Mouse (Mus musculus) lung, postnatal 10 days (tissue): Measurements from ENCODE around the gene Ssh1.

Experiments used
- DNase-seq: peaks from one replicate; pipeline ENCODE4 v3.0.0; 2021

The Ssh1 gene

GRCm38 (mm10) chr5:113992339-113992831, 1.3 kb downstream of the Ssh1 start:
- peak; percentile 79 for DNase-seq

GRCm38 (mm10) chr5:113991141-113991540, 2.6 kb downstream of the Ssh1 start:
- no peak for DNase-seq

- peak; percentile 48 for DNase-seq
These were observed 3.1 kb downstream of the Ssh1 start for GRCm38 (mm10) chr5:113990593-113990992.

DNA sequence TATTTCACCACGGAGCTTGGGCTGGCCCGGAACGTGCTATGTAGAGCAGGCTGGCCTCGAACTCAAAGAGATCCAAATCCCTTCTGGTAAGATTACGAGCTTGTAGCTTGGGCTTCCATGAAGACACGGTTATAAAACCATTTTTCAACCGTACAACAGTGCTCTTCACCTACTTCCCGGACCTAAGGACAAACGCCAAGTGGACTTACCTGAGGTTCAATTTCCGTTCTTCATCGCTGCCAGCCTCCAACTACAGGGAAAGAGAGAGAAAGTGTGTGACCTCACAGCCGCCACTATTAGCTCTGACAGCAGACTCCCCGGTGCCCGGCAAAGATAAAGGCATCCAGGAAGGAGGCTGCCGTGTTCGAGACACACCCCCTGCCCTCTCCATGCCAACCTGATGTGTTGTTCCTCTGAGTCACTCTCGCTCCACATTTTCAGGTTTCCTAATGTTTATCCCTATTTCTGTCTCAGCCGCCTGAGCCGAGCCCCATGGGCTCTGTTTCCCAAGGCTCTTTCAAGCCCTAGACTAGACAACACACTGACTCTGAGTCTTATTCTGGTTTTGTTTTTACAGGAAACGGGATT, 4.2 kb downstream of the Ssh1 start:
- DNase-seq, result peak; percentile 55

DNA sequence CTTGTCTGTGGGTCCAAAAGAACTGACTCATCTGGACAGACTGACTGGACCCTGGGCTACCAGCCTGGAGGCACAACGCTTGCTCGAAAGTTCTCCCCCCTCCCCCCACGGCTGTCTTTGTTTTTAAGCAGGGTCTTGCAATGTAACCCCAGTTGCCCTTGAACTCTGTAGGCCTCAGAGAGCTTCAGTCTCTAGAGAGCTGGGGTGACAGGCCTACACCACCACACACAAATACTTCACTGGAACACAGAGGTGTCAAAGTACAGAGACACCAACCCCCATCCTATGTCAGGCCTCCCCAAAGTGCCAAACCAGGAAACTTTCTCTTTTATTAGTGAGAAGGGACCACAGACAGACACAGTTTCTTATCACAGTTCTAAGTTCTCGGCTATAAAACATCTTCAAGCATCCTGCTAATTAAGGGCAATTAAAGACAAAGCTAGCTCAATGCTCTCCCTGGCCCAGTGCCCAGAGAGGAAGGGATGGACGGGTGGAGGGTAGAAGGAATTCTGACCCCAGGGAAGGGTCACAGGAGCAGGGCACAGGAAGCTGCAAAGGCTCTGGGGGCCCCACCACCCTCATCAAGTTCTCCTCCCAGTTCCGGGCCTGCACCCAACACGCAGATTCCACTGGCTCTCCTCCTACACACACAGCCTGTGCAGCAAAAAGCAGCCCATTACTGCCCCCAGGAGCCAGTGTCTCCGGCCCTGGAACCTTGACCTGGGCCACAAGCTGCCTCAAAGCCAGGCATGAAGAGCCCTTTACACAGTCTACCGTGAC, 7.3 kb downstream of the Ssh1 start:
- peak; percentile 76 for DNase-seq

- DNase-seq, result no peak
These were observed 8.0 kb downstream of the Ssh1 start for GRCm38 (mm10) chr5:113985737-113986136.

DNA sequence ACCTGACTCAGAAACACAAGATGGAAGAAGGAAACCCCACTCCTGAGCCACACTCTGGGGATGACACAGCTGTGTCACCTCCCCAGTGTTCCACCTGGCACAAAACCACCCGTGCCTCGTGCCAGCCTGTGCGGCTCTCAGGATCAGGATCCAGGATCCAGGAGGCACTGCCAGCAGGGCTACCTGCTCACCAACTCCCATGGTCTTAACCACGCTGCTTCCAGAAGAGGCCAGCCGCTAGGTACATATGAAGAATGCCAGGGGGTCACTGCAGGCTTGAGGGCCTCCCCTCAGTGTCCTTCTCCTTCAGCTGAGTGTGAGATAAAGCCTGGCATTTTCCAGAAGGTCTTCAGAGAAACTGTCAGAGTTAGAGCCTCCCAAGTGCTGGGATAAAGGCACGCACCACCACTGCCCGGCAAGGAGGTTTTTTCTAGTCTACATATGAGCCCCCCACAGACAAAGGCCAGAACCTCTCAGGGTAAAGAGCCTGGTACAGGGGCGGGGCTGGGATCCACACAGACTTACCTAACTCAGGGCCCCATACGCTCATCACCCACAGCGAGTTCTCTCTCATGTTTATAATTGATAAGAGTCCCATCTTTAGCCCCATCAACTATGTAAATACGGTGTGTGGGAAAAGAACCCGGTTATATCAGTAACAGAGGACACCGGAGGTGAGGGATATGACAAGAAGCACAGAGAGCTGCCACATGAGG, 9.5 kb downstream of the Ssh1 start:
- DNase-seq, result no peak

- peak; percentile 15 for DNase-seq
These were observed 10.2 kb downstream of the Ssh1 start for GRCm38 (mm10) chr5:113983541-113983940.

- peak; percentile 27 for DNase-seq
These were observed 11.9 kb downstream of the Ssh1 start for GRCm38 (mm10) chr5:113981843-113982242.

DNA sequence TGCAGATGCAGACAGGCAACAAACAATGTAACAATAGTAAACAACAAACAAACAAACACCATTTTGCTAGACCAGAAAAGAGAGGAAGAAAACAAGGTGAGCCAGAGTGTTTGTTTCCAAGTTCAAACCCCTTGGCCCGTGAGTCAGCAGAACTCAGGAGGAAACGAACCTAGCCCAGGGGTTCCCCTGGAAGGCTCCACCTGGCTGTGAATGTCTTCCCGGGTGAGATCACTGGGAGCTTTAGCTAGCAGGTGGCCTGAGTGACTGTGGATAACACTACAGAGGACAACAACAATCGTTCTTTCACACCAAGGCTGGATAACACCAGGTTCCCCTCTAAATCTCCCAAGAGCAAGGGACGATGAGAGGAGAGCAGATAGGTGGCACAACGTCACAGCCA, 12.5 kb downstream of the Ssh1 start:
- no peak for DNase-seq

DNA sequence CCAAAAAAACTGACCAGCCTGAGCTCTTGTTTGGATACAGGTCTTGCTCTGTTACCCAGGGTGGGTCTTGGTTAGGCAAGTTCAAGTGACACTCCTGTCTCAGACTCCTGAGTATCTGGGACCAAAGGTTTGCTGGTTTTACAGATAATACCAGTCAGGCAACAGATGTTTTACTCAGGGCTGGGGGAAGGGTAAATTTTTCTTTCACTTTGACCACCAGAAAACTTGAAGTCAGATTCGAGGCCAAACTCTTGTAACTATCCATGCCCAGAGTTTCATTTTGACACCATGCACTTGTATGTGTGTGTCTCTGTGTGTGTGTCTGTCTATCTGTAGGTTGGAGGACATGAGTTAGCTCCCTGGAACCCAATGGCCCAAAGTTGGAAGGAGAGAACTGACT, 13.2 kb downstream of the Ssh1 start:
- DNase-seq, result no peak

- DNase-seq, result peak; percentile 72
These were observed 16.4 kb downstream of the Ssh1 start for GRCm38 (mm10) chr5:113977309-113977708.

GRCm38 (mm10) chr5:113976597-113976996, 17.1 kb downstream of the Ssh1 start:
- no peak for DNase-seq

GRCm38 (mm10) chr5:113975538-113976215, 18.0 kb downstream of the Ssh1 start:
- DNase-seq, result peak; percentile 93

- DNase-seq, result no peak
These were observed 19.1 kb downstream of the Ssh1 start for GRCm38 (mm10) chr5:113974576-113974975.

DNA sequence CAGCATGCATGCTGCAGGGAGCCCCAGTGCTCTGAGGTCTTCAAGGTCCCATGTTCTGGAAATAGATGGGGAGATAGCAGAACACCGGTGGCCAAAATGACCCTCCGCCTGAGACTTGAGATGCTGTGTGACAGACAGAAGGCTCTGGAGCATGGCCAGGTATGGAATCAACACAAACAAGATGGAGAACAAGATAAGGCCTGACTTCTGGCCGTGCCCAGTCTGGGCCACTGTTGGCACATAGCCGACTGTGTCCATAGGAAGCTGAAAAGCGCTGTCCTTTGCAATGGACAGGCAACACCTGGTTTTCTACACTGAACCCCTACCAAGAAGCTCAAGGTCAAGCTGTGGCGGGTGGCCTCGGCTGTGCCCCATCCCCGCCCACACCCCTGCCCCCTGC, 19.9 kb downstream of the Ssh1 start:
- no peak for DNase-seq

GRCm38 (mm10) chr5:113972589-113973515, 20.8 kb downstream of the Ssh1 start:
- no peak for DNase-seq

GRCm38 (mm10) chr5:113971434-113971960, 22.2 kb downstream of the Ssh1 start:
- DNase-seq, result no peak

GRCm38 (mm10) chr5:113968371-113968770, 25.3 kb downstream of the Ssh1 start:
- DNase-seq, result no peak

DNA sequence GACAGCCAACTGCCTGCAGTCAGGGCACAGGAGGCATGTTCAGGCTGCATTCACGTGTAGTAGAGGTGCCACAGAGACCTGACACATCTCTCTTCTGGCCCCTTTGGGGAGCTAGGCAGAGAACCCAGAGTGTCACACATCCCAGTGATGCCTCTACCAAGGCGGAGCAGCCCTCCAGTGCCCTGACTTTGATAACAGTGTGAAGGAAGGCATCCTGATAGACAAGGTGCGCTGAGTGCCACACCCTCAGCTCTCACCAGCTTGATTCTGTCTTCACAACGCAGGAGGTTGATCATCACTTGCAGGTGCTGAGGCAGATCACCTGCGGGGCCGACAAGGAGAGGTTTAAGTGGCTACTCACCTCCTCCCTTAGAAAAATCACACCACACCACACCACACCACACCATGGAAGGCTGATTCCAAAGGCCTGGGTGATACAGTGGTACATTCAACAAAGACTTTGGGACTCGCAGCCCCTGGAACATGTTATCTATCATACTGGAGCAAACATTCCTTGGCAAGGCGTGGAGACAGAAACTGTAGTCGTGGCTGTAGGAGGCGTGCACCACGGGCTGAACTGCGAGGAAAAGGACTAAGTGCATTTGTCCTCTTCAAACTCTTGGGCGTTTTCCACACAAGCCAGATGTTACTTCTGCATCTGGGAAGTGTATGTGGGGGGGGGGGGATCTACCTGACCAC, 27.1 kb downstream of the Ssh1 start:
- no peak for DNase-seq

- no peak for DNase-seq
These were observed 28.0 kb downstream of the Ssh1 start for GRCm38 (mm10) chr5:113965659-113966185.
